Mouse (Mus musculus): ENCODE measurements around the gene Crybg3.

GRCm38 (mm10) chr16:59559300-59560200, 41.2 kb downstream of the Crybg3 start:
- no peak for TF ChIP-seq POLR2A (IDR thresholded peaks at IDR 0.05; ENCODE audit: control insufficient read depth, low read depth, low read length)
- TF ChIP-seq CTCF (IDR thresholded peaks at IDR 0.05; ENCODE audit: control insufficient read depth, insufficient read depth, insufficient replicate concordance, low read depth, low read length): no peak

All from testis, adult 2 months (tissue).